Mouse (Mus musculus) heart, postnatal 0 days (tissue): ENCODE measurements at regions not wholly inside any gene's neighbourhood (a gene's known extent, or its start where the extent isn't known, plus 50 kb on each side); places are given as distances from the start of the nearest gene placed in this dataset.
"Not testable (repeated sequence)": the region's sequence is repeated elsewhere in the genome, so short reads cannot be mapped to it uniquely, and the experiment has no call there.

Experiments used
- ATAC-seq: fragments of 200-750 bp; cut with Nextera tagmentation; 2 replicates; pipeline ENCODE4 v1.8.0; 2017; ENCODE audit warnings: low read depth, moderate number of reproducible peaks, moderate library complexity; ENCODE audit not compliant: insufficient read depth
- DNase-seq: peaks from one replicate; pipeline ENCODE4 v3.0.0-alpha.2; 2016; ENCODE audit warnings: low spot score
- H3K27ac ChIP-seq: fragments of 300-500 bp; sonication (generic); 2 replicates; pipeline ENCODE4 v1.5.1; 2014; ENCODE audit warnings: low read depth, mild to moderate bottlenecking
- H3K27me3 ChIP-seq: fragments of 300-500 bp; sonication (generic); 2 replicates; pipeline ENCODE4 v1.6.1; 2014; ENCODE audit warnings: low read length, mixed read lengths; ENCODE audit not compliant: control insufficient read depth, insufficient read depth
- H3K36me3 ChIP-seq: fragments of 300-500 bp; sonication (generic); replicated peaks from 2 replicates; pipeline ENCODE4 v1.6.1; 2014; ENCODE audit warnings: low read length, mixed read lengths; ENCODE audit not compliant: control insufficient read depth, insufficient read depth
- H3K4me1 ChIP-seq: fragments of 300-500 bp; sonication (generic); 2 replicates; pipeline ENCODE4 v1.6.1; 2014; ENCODE audit warnings: antibody characterized with exemption; ENCODE audit not compliant: control insufficient read depth, insufficient read depth
- H3K4me2 ChIP-seq: fragments of 300-500 bp; sonication (generic); 2 replicates; pipeline ENCODE4 v1.6.1; 2014; ENCODE audit warnings: low read depth, mild to moderate bottlenecking, low read length, moderate library complexity
- H3K4me3 ChIP-seq: fragments of 300-500 bp; sonication (generic); 2 replicates; pipeline ENCODE4 v1.5.1; 2014; ENCODE audit warnings: low read depth, low read length
- H3K9ac ChIP-seq: fragments of 300-500 bp; sonication (generic); replicated peaks from 2 replicates; pipeline ENCODE4 v1.6.1; 2014; ENCODE audit warnings: low read depth, low read length, mixed read lengths
- H3K9me3 ChIP-seq: fragments of 300-500 bp; sonication (generic); replicated peaks from 2 replicates; pipeline ENCODE4 v1.6.1; 2016; ENCODE audit warnings: low read length; ENCODE audit not compliant: control insufficient read depth
- CTCF ChIP-seq: IDR thresholded peaks from 2 replicates; pipeline ENCODE4 v1.5.1; 2016; ENCODE audit warnings: antibody characterized with exemption, control low read depth, low read depth
- WGBS: fragments of 180-500 bp; shearing (Covaris S2); extraction: QIAGEN DNeasy Blood & Tissue Kit; methylation state at CpG from one replicate; pipeline ENCODE4 v1.1.7; 2014; 5-methylcytosine and 5-hydroxymethylcytosine counted together

DNA sequence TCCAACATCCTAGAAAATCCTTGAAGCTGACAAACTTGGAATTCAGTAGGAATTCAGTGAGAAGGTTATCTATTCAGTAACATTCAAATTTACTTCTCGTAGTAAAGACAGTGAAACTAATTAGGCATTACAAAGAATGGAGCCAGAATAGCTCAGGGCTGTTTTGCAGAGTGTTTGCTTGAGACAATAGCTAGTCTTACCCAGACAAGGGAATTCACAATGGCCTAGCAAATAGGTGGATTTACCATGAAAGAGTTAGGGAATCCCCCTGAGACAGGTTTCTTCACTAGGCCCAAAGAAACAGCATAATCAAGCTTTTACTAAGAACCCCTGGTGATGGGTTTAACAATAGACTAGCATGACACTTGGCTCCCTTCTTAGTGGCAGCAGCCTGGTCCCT lies 699.2 kb upstream of the Dmd start:
- WGBS: 60% methylated on average over 1 of the region's 1 CpGs

DNA sequence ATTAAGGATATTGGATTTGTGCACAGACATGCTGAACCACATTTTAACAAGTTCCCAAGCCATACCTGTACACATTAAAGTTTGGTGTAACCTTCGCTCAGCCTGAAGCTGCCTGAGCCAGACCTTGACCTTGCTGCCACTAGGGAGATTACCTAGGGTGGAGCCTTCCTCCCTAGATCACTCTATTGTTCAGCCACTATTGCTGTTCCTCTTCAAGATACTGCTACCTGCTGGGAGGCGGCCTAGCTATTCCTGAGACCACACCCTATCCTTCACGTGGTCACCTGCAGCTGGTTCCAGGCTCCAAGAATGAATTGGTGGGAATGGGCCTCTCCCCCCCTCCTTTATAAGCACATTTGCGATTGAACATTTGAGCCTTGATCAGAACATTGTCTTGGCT lies 666.3 kb upstream of the Dmd start:
- not testable (repeated sequence) for H3K36me3 ChIP-seq, H3K9me3 ChIP-seq, H3K4me3 ChIP-seq, DNase-seq, H3K4me2 ChIP-seq, H3K27me3 ChIP-seq, H3K4me1 ChIP-seq, ATAC-seq, H3K27ac ChIP-seq, H3K9ac ChIP-seq
- WGBS: 64% methylated on average over 4 of the region's 4 CpGs

More for the DNA sequence above, 699.2 kb upstream of the Dmd start:
- not testable (repeated sequence) for H3K4me2 ChIP-seq, DNase-seq, ATAC-seq, H3K4me1 ChIP-seq, H3K9ac ChIP-seq, H3K27me3 ChIP-seq, H3K4me3 ChIP-seq, H3K36me3 ChIP-seq, H3K27ac ChIP-seq, H3K9me3 ChIP-seq

DNA sequence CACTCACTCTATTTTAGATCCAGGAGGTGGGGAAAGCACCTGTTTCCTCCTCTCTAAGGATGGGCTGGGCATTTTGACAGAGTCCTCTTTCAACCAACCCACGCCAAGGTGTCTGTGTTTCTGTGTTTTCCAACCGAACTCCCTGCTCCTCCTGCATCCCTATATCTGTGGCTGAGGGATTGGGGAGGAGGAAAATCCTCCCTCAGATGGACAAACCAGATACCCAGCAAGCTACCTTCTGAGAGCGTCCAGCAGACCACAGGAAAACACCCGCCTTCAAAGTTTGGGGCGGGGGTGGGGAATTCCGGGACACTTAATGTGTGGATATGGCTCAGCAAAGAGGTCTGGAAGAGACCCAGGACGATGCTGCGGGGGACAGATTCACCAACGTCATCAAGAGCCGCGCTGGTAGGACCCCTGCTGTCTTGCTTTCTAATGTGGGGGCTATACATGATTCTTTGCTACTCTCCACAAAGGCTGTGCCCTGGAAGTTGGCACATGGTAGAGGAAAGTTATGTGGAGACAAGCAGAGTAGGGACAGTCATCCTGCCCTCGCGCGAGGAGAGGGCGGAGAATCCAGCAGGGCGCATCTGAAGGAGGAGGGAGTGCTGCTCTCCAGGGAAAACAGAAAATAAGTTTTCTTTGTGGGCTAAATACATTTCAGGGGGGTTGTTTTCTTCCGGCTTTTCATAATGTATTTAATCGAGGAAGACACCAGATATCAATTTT lies 637.7 kb upstream of the Dmd start:
- H3K9ac ChIP-seq: no peak overlapping the region
- no peak for DNase-seq
- H3K36me3 ChIP-seq: no peaks in the 10 kb centered on the region
- H3K9me3 ChIP-seq: no peaks in the 10 kb centered on the region
- H3K4me3 ChIP-seq: no peak overlapping the region
- no peak overlapping the region for H3K27ac ChIP-seq
- no peak for ATAC-seq
- WGBS: 21% methylated on average over 18 of the region's 18 CpGs
- TF ChIP-seq CTCF: no peak
- no peaks in the 10 kb centered on the region for H3K4me1 ChIP-seq
- H3K27me3 ChIP-seq: no peaks in the 10 kb centered on the region
- peak overlapping the region; percentile 37; the same call in 1 of the 2 replicates for H3K4me2 ChIP-seq
